Mouse (Mus musculus) liver, adult (tissue): ENCODE data around the gene Impdh2.
A peak's percentile ranks its signal among the peaks of the same experiment; 100 is the strongest.

Source experiments
- GATA4 ChIP-seq: IDR thresholded peaks from 2 replicates; pipeline ENCODE4 v1.6.1; 2014; ENCODE audit warnings: mild to moderate bottlenecking, low read length; ENCODE audit not compliant: insufficient replicate concordance

The Impdh2 gene

DNA sequence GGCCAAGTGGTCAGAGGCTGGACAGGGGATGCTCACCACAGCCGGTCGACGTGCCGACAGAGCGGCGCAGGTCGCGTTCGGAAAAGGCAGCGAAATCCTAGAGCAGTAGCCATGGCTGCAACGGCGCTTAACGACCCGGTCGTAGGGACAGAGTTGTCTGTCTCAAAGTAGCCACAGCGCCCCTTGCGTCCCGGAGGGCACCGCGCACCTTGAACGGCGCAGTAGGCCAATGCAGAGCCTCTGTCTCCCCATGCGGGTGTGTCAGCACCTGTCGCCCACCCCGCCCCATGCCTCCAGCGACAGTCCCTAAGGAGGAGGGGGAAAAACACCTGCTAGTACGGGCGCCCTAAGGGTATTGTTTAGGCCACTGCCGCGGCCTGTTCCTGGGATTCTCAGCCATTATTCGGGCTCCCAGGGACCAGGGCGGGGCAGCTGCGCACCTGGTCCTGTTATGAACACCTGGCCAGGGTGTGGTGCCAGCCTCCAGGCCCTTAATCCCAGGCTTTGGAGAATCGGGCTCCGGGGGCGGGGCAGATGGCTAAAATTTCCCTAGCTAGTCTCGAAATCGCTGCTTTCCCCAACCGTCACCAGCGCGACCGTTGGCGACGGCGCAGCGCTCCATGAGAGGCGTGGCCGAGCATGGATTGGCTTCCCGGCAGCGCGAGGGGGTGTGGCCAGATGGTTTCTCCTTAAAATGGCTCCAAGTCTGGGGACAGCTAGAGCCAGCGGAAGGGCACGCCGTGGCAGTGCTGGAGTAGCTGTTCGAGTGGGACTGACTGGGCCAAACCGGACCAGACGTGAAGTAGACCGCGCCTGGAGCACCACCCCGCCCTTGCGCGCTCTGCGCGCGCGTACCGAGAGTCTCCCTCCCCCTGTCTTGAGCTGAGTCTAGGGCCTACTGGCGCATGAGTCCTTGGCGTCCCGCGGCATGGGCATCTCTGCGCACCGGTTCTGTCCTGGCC lies 7.0 kb downstream of the Impdh2 start, which contains the start of gene Ndufaf3:
TSS of gene Ndufaf3 (minus strand) at position 620 of the 962 bp plus-strand sequence.
- TF ChIP-seq GATA4, result no peak; the same call in 1 of the 2 replicates

DNA sequence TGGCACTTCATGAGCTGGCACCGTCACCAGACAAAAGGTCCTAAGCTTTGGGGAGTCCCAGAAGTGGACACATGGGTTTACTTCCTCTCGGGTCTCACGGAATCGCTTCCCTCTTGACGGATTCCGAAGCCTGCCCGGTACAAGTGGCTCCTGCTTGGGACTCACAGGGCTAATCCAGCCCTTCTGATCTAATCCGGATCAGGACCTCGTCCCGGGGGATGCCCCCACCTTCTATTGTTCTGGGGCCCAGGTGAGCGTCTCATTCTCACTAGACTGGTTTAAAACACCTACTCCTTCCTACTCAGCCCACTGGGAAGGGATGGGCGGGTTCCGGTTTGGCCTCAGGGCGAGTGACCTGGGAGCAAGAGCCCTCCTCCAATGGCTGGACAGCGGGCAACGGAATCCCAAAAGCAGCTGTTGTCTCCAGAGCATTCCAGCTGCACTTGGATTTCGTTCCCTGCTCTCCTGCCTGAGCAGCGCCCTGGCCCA lies 7.9 kb downstream of the Impdh2 start:
- no peak for TF ChIP-seq GATA4

DNA sequence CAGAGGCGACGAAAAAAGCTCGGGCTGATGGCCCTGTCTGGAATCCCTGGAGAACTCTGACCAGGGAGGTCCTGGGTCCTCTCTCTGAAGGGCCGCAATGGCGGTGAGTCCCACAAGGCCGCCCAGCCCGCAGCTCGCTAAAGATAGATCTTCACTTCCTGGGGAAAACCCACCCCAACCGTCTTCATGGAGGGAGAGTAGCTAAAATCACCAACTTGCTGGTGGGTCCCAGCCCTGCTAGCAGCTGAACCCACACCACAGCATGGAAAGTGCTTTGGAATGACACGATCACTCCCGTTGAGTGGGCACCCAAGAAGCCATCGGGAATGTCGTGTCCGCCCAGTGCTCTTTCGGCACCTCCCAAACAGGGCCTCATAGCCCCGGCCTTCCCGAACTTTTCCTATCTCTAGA lies 8.4 kb downstream of the Impdh2 start:
- TF ChIP-seq GATA4, result no peak

DNA sequence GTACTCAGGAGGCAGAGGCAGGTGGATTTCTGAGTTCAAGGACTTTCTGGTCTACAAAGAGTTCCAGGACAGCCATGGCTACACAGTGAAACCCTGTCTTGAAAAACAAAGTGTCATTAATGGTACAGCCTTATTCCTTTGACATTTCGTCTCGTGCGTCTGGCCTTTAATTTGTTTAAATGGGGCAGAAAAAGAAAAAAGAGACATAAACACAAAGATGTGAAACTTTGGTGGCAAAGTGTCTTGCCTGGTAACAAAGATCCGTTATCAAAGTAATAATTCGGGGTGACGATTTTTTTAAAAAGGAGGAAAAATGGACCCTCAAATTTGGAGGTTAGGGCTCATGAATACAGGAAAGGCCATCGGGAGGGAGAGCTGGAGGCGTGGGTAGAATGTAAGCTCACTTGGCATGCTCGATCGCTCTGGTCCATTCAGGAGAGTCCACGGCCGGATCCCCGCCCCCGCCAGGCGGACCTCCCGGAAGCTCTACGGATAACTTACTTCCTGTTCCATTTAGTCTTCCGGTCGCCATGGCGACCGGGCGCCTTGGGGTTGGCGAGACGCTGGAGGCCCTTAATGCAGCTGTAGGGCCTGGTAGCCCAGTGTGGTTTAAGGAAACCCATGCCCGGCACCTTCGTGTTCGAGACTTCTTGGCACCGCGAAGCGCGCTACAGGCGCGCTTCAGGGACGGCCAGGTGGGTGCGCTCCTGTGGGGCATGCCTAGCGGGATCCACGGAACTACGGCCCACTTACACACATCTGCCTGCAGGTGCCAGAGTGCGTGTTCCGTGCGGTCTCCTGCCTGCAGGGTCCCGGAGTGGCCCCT lies 9.5 kb downstream of the Impdh2 start, which contains the start of gene Dalrd3:
TSS of gene Dalrd3 (plus strand) at position 506 of the 826 bp plus-strand sequence.
- peak; percentile 63; the same call in 1 of the 2 replicates for TF ChIP-seq GATA4

DNA sequence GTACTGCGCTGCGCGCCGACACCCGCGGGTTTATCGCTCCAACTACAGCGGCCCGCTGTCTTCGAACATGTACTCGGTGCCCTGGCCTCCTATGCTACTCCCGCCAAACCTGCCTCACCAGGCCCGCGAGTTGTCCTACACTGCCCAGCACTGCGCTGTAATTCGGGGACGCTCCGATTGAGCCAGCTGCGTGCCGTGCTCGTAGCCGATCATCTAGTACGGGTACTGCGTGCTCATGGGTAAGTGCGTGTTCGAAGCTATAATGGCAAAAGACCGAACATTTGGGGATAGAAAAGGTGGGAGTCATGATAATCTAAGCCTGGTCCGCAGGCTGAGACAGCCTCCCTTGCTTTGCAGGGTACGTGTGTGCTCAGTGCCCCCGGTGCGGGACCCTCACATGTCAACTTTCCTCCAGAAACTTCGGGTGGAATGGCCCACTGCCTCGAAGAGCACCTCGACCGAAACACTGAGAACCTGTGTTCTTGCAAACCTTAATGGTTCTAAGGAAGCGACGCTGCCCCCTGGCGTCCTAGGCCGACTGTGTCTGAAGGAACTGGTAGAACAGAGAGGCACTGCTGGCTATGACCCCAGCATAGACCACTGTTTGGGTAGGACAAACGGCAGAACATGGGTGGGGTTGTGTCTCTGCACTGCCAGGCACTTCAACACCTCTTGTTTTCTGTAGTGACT lies 10.3 kb downstream of the Impdh2 start:
- TF ChIP-seq GATA4, result no peak

DNA sequence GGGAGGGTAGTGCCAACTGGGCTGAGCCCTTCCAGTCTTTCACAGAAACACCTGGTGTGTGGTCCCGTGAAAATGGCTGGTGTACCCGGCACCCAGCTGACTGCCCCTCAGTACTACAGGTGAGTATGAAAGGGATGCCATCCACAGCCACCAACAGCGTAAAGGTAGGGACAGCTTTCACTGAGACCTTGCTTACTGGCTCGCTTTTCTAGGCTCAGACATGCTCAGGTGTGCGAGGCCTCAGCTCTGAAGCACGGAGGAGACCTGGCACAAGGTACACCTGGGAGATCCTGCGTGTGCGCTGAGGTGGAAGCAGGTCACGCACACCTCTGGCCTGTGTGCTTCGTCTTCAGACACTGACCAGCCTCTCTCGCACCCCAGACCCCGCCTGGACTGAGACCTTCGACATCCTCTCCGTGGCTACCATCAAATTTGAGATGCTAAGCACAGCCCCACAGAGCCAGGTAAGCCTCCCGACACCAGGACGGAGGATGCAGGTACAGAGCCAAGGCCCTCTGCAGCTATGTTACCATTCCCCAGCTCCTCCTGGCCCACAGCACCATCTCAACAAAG lies 11.4 kb downstream of the Impdh2 start:
- TF ChIP-seq GATA4, result no peak

DNA sequence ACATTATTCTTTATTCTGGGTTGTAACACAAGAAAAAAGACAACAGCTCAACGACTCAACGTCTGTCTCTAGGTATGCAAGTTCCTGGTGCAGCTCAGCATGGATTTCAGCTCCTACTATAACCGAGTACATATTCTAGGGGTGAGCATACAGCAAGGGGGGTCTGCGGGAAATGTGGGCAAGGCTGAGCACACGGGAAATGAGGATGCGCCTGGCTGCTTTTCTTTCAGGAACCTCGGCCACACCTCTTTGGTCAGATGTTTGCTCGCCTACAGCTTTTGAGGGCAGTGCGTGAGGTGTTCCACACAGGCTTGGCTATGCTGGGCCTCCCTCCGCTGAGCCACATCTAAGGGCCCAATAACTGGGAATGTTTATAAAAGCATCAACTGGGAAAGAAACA lies 12.2 kb downstream of the Impdh2 start:
- TF ChIP-seq GATA4, result no peak

DNA sequence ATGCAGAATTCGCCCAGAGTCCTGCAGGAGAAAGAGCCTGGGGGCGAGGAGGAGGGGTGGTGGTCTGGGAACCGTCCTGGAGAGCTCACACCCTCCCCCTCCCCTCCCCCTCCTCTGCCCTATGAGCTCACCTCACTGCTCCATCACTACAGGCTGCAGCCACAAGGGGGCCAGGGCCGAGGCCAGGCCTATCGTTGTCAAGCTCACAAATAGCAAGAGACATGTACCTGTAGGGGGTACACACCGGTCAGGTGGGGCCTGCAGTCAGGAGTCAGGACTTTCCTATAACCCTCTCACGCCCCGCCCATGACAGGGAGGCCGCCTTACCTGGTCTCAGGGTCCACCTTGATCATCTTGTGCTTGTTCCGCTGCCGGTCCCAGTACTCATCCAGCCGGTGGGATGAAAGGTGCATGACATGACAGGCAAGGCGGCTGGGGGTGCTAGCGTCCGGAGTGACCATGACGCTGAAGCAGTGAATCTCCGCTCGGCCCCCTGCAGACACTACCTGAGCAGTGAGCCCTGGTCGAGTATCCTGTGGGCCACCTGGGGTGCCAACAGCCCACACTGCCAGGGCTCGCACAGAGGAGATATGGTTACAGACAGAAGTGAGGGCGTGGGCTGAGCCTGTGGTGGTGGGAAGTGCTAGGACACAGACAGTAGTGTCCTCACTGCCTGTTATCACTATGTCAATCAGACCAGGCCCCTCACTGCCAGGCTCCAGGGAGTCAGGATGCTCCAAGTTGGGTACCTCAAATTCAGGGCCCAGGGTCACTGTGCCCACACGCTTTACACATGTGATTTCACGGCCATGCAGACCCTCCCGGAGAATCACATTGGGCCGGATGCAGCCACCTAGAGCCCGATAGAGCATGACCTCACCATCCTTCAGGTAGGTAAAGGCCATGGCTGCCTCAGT lies 13.9 kb downstream of the Impdh2 start:
- TF ChIP-seq GATA4, result no peak

DNA sequence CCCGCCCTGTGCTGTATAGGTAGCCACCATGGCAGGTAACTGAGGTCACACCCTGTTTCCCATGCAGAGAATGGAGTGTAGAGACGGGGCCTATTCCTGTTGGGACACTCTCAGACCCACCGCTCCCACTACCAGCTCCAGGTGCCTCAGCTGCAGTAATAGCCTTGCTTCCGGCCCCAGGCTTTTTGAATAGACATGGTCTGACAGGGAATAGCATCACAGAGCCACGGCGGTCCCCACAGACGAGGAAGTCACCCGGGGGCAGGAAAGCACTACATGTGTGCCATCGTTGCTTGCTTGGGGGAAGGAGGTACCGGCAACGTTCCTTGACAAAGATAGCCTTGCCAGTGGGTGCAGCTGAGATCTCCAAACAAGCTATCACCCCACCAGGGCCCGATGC lies 14.8 kb downstream of the Impdh2 start:
- TF ChIP-seq GATA4, result no peak

DNA sequence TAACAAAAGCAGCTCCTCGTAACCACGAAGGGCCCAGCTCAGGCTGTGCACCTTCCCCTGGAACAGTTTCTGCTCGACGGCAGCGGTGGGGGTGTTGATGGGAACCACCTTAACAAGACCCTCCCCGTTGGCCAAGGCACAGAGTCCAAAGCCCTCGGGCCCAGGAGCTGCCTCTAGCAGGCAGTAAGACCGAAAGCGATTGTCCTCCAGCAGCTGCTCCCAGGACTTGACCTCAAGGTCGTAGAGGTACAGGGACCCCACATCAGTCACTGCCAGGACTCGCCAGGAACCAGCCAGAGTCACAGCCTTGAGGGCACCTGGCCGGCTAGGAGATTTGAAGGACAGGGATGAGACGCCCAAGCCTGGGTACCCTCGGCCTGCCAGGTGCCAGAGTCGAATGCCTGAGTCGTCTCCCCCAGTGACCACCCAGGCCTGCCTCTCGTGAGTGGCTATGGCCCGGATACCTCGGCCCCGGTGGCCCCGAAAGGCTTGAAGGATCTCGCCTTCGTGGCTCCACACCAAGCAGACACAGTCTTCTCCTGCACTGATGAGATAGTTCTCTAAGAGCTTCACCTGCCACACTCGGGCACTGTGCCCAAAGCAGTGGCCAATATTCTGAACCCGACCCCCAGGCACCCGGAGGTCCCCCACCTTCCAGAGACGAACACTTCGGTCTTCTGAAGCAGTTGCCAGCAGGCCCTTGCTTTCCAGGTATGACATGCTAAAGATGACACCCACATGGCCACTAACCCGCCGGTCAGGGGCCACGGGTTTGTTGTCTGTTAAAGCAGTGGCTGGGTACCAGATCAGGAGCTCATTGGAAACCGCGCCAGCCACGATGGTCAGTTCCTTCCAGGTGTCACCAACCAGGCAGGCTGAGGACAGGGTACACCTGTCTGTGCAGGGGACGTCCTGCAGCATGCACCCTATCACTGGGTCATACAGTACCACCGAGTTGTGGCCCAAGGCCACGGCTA lies 15.5 kb downstream of the Impdh2 start:
- TF ChIP-seq GATA4, result no peak

DNA sequence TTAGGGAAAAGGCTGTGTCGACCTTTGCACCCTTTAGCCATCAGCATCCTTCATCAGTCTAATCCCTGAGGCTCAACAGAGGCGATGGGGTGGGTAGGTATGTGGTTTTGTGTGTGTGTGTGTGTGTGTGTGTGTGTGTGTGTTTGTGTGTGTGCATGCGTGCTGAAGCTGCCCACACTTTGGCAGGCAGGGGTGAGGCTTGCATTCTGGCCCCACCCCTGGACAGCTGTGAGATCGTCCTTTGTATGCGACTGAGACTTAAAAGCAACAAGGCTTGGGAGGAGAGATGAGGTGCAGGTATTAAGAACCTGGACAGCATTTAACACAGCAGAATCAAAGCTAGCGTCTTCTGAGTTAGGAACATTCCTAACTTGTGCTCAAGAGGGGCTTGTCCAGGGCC lies 16.9 kb downstream of the Impdh2 start:
- TF ChIP-seq GATA4, result no peak

DNA sequence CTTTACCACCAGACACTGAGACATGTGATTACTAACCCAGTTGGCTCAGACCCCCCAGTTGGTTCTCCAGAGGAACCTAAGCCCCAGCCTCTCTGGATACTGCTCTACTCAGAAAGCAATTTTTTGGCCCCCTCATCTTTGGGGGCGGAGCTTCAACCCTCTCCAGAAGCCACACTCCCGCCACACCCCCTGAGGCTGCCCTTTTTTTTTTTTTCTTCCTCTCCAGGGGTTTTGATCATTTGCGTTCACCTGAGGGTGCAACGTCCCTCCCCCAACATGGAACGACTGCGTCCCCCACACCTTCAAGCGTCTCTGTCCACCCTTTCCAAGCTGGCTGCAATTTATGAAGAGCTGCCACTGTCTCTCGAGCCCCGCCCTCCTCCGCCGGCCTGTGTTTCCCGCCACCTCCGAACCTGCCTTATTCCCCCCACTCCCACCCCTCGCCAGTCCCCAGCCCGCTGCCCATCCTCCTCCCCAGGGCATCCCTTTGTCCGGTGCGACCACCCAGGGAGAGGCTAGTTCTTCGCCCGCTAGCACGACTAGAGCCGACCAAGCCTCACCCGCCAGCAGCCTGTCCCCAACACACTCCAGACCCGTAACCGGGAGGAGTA lies 18.0 kb downstream of the Impdh2 start:
- no peak for TF ChIP-seq GATA4
